Comparison of ENCODE assay signal across 8 mouse cellular contexts in genomic region chr13:62855396-62856304, GRCm38 (mm10). TPM values are rescaled to one million over a fixed set of nuclear protein-coding genes. Genes with fewer than 3 reads are reported as not detected.
DNase-seq lines count a peak whose midpoint lies in the region; ATAC-seq and TF ChIP-seq lines count a peak whose summit lies in the region.

No protein-coding gene starts in this region.

- no peaks in the 10 kb centered on the region for H3K9me3 ChIP-seq in neural tube, embryonic 11.5 days (ENCODE audit: control insufficient read depth, low read length)
- no peaks in the 10 kb centered on the region for H3K9me3 ChIP-seq in forebrain, embryonic 15.5 days
- no peaks in the 10 kb centered on the region for H3K9me3 ChIP-seq in liver, embryonic 14.5 days (ENCODE audit: control insufficient read depth, low read length)
- no peaks in the 10 kb centered on the region for H3K9me3 ChIP-seq in stomach, embryonic 15.5 days

- H3K4me1 ChIP-seq in neural tube, embryonic 11.5 days (ENCODE audit: control insufficient read depth, insufficient read depth, low read length) = no peaks in the 10 kb centered on the region
- no peaks in the 10 kb centered on the region for H3K4me1 ChIP-seq in forebrain, embryonic 15.5 days
- H3K4me1 ChIP-seq in liver, embryonic 14.5 days (replicated peaks; ENCODE audit: control insufficient read depth in 2 of 2, insufficient read depth in 2 of 2, low read length in 1 of 2) = no peaks in the 10 kb centered on the region; a peak in 1 of 4 replicates
- peaks cover 6% of the 10 kb centered on the region; the same call in 1 of the 2 replicates for H3K4me1 ChIP-seq in stomach, embryonic 15.5 days

- no peaks in the 10 kb centered on the region for H3K27me3 ChIP-seq in neural tube, embryonic 11.5 days (ENCODE audit: control insufficient read depth, insufficient read depth, low read length)
- no peaks in the 10 kb centered on the region for H3K27me3 ChIP-seq in forebrain, embryonic 15.5 days
- H3K27me3 ChIP-seq in liver, embryonic 14.5 days (ENCODE audit: control insufficient read depth, insufficient read depth, low read length) = no peaks in the 10 kb centered on the region
- no peaks in the 10 kb centered on the region for H3K27me3 ChIP-seq in stomach, embryonic 15.5 days (replicated peaks)

- no peak overlapping the region for H3K27ac ChIP-seq in neural tube, embryonic 11.5 days (ENCODE audit: low read depth, low read length)
- H3K27ac ChIP-seq in forebrain, embryonic 15.5 days (replicated peaks) = no peak overlapping the region
- H3K27ac ChIP-seq in liver, embryonic 14.5 days = no peak overlapping the region
- no peak overlapping the region for H3K27ac ChIP-seq in stomach, embryonic 15.5 days

- 0 out of 2 replicates have a peak overlapping the region, but pooled peaks have one; percentile 36 for H3K9ac ChIP-seq in neural tube, embryonic 11.5 days (ENCODE audit: low read length)
- 0 out of 2 replicates have a peak overlapping the region, but pooled peaks have one; percentile 22 for H3K9ac ChIP-seq in forebrain, embryonic 15.5 days (replicated peaks)
- H3K9ac ChIP-seq in liver, embryonic 14.5 days (replicated peaks) = no peak overlapping the region
- no peak overlapping the region for H3K9ac ChIP-seq in stomach, embryonic 15.5 days

- H3K4me3 ChIP-seq in neural tube, embryonic 11.5 days (ENCODE audit: low read depth, low read length) = peak overlapping the region; percentile 22; the same call in 1 of the 2 replicates
- peak overlapping the region; percentile 36 for H3K4me3 ChIP-seq in forebrain, embryonic 15.5 days
- H3K4me3 ChIP-seq in liver, embryonic 14.5 days (ENCODE audit: insufficient read depth in 1 of 2, low read depth in 2 of 2, low read length in 2 of 2) = peak overlapping the region in 1 of 2 experiments; percentile 26; a peak in 1 of 4 replicates
- peak overlapping the region; percentile 32 for H3K4me3 ChIP-seq in stomach, embryonic 15.5 days (replicated peaks)

- TF ChIP-seq EP300 in liver, embryonic 14.5 days (IDR thresholded peaks at IDR 0.05; ENCODE audit: low read depth) = no peak

- no peak for DNase-seq in neural tube, embryonic 11.5 days (ENCODE audit: low spot score)
- DNase-seq in neural tube, embryonic 10.5 days (ENCODE audit: extremely low spot score, low spot score) = no peak
- DNase-seq in liver, embryonic 14.5 days (ENCODE audit: low read depth in 3 of 3, low spot score in 3 of 3) = no peak
- DNase-seq in adipocyte (ENCODE audit: low spot score) = no peak
- no peak for DNase-seq in layer of hippocampus, postnatal 10 days (ENCODE audit: low spot score in 2 of 2)
- no peak for DNase-seq in frontal cortex, postnatal 10 days (ENCODE audit: low spot score in 2 of 2)

- 31% methylated on average over 25 of the region's 25 CpGs for WGBS in neural tube, embryonic 11.5 days
- WGBS in forebrain, embryonic 15.5 days = 32% methylated on average over 25 of the region's 25 CpGs
- WGBS in liver, embryonic 14.5 days (ENCODE audit: insufficient replicate concordance) = 23% methylated on average over 25 of the region's 25 CpGs
- WGBS in stomach, embryonic 15.5 days = 27% methylated on average over 25 of the region's 25 CpGs

- peak overlapping the region; percentile 45 for H3K4me2 ChIP-seq in neural tube, embryonic 11.5 days (ENCODE audit: low read depth)
- peak overlapping the region; percentile 47 for H3K4me2 ChIP-seq in forebrain, embryonic 15.5 days (replicated peaks)
- H3K4me2 ChIP-seq in liver, embryonic 14.5 days (ENCODE audit: low read depth) = peak overlapping the region; percentile 54
- H3K4me2 ChIP-seq in stomach, embryonic 15.5 days = peak overlapping the region; percentile 68

- 0 out of 2 replicates have a peak, but pooled peaks have one; percentile 20 for ATAC-seq in neural tube, embryonic 11.5 days (ENCODE audit: insufficient read depth, low FRiP score, low TSS enrichment)
- peak; percentile 57 for ATAC-seq in forebrain, embryonic 15.5 days (replicated peaks)
- no peak for ATAC-seq in liver, embryonic 14.5 days (ENCODE audit: insufficient read depth)
- ATAC-seq in stomach, embryonic 15.5 days (ENCODE audit: insufficient read depth, low FRiP score, low read depth) = no peak

- no peaks in the 10 kb centered on the region for H3K36me3 ChIP-seq in neural tube, embryonic 11.5 days (ENCODE audit: control insufficient read depth, insufficient read depth, low read length)
- H3K36me3 ChIP-seq in forebrain, embryonic 15.5 days = no peaks in the 10 kb centered on the region
- no peaks in the 10 kb centered on the region for H3K36me3 ChIP-seq in liver, embryonic 14.5 days (replicated peaks; ENCODE audit: control insufficient read depth, insufficient read depth, low read depth)
- H3K36me3 ChIP-seq in stomach, embryonic 15.5 days = no peaks in the 10 kb centered on the region

- TF ChIP-seq CTCF in liver, embryonic 14.5 days (IDR thresholded peaks at IDR 0.05; ENCODE audit: low read depth) = no peak

RNA-seq across cellular contexts. Expression of gene Fbp2, which starts 2.6 kb away (rescaled TPM):
- polyA plus RNA-seq in neural tube, embryonic 11.5 days (2014; fragmentation: Nextera tagmentation; extraction: Ambion mirVana) = not detected in 2 replicates
- 0.18 and 0.37 TPM in 2 replicates for polyA plus RNA-seq in forebrain, embryonic 15.5 days (2015; fragmentation: Nextera tagmentation; extraction: Ambion mirVana)
- polyA plus RNA-seq in liver, embryonic 14.5 days (2012; rRNA removed) = 0.02 and 0.11 TPM in 2 replicates
- not detected in 2 replicates for polyA plus RNA-seq in liver, embryonic 14.5 days (2014; fragmentation: Nextera tagmentation; extraction: Ambion mirVana)
- polyA plus RNA-seq in stomach, embryonic 15.5 days (2015; fragmentation: Nextera tagmentation; extraction: Ambion mirVana) = 87.8 and 98.7 TPM in 2 replicates
- total RNA-seq in layer of hippocampus, postnatal 10 days (2021) = under 1 TPM in 1 of 2 experiments, not detected in 1; 0.58 TPM

RNA-seq across cellular contexts. Expression of gene Fbp1, which starts 32.4 kb away (rescaled TPM):
- polyA plus RNA-seq in neural tube, embryonic 11.5 days (2014; fragmentation: Nextera tagmentation; extraction: Ambion mirVana) = 0.32 TPM in 1 of 2 replicates, not detected in the other
- 0.37 TPM in 1 of 2 replicates, not detected in the other for polyA plus RNA-seq in forebrain, embryonic 15.5 days (2015; fragmentation: Nextera tagmentation; extraction: Ambion mirVana)
- 0.68 and 1.2 TPM in 2 replicates for polyA plus RNA-seq in liver, embryonic 14.5 days (2012; rRNA removed)
- polyA plus RNA-seq in liver, embryonic 14.5 days (2014; fragmentation: Nextera tagmentation; extraction: Ambion mirVana) = 2.1 and 4.5 TPM in 2 replicates
- polyA plus RNA-seq in stomach, embryonic 15.5 days (2015; fragmentation: Nextera tagmentation; extraction: Ambion mirVana) = 2.3 and 2.9 TPM in 2 replicates
- total RNA-seq in layer of hippocampus, postnatal 10 days (2021) = 1 to 10 TPM; 1.1 to 1.6 TPM

Comparison
In these comparisons a context has a peak if more than half of its experiments do, and no peak if none do; other contexts are left out.
1. ATAC-seq: peak in neural tube, embryonic 11.5 days (single experiment) and forebrain, embryonic 15.5 days (single experiment); none in liver, embryonic 14.5 days (single experiment) and stomach, embryonic 15.5 days (single experiment).
2. H3K9ac ChIP-seq: peak in neural tube, embryonic 11.5 days (single experiment) and forebrain, embryonic 15.5 days (single experiment); none in liver, embryonic 14.5 days (single experiment) and stomach, embryonic 15.5 days (single experiment).
3. RNA of gene Fbp2, which starts 2.6 kb away (polyA plus RNA-seq): 87.8 to 98.7 TPM in stomach, embryonic 15.5 days; 0.18 to 0.37 TPM in forebrain, embryonic 15.5 days, 0.02 to 0.11 TPM in liver, embryonic 14.5 days and not detected in neural tube, embryonic 11.5 days; every median in the first group is over 10 times any median in the second.
4. Peak in every context shown above with its lines, with median percentiles within 50 percentile points of each other: H3K4me2 ChIP-seq.